Mouse (Mus musculus) cerebellum, adult 2 months (tissue): ENCODE results near the gene Trim17. TPM values are rescaled to one million over a fixed set of nuclear protein-coding genes. Genes with fewer than 3 reads are reported as not detected.
"Not testable (repeated sequence)": the region's sequence is repeated elsewhere in the genome, so short reads cannot be mapped to it uniquely, and the experiment has no call there.

ENCODE experiments used
- DNase-seq, 2 experiments: peaks; one replicate each; pipeline ENCODE4 v3.0.0; 2021
- H3K27ac ChIP-seq: fragments of 200-500 bp; 2 replicates; pipeline ENCODE4 v1.5.1; 2012; ENCODE audit warnings: low read length, control low read depth, inconsistent platforms; ENCODE audit not compliant: insufficient read depth
- H3K27me3 ChIP-seq: fragments of 200-500 bp; 2 replicates; pipeline ENCODE4 v1.6.1; 2012; ENCODE audit warnings: inconsistent platforms, mild to moderate bottlenecking, low read length, moderate library complexity; ENCODE audit not compliant: control insufficient read depth, insufficient read depth
- H3K4me1 ChIP-seq: fragments of 200-500 bp; 2 replicates; pipeline ENCODE4 v1.6.1; 2011; ENCODE audit warnings: low read length; ENCODE audit not compliant: control insufficient read depth, insufficient read depth
- H3K4me3 ChIP-seq: fragments of 200-500 bp; replicated peaks from 2 replicates; pipeline ENCODE3; 2011; ENCODE audit warnings: mild to moderate bottlenecking, low read depth, low read length, control low read depth; ENCODE audit not compliant: insufficient read depth
- CTCF ChIP-seq: fragments of 200-500 bp; IDR thresholded peaks from 2 replicates; pipeline ENCODE4 v1.5.1; 2011; ENCODE audit warnings: low read depth, mild to moderate bottlenecking, control low read depth, low read length, moderate library complexity, borderline replicate concordance; ENCODE audit not compliant: insufficient read depth
- POLR2A ChIP-seq: fragments of 200-500 bp; IDR thresholded peaks from 2 replicates; pipeline ENCODE4 v1.6.1; 2011; ENCODE audit warnings: low read length, control low read depth, borderline replicate concordance; ENCODE audit not compliant: insufficient read depth
- WGBS: fragments of 180-500 bp; shearing (Covaris S2); methylation state at CpG from one replicate; pipeline ENCODE4 v1.1.7; 2018; 5-methylcytosine and 5-hydroxymethylcytosine counted together
- polyA plus RNA-seq: library from polyadenylated mRNA; depleted of rRNA; stranded (reverse); fragments of >200 nt; gene quantifications from 2 replicates; pipeline ENCODE4 v1.2.3, GENCODE M21; 2012

The Trim17 gene
- polyA plus RNA-seq, 1 experiment = 3.5 TPM

DNA sequence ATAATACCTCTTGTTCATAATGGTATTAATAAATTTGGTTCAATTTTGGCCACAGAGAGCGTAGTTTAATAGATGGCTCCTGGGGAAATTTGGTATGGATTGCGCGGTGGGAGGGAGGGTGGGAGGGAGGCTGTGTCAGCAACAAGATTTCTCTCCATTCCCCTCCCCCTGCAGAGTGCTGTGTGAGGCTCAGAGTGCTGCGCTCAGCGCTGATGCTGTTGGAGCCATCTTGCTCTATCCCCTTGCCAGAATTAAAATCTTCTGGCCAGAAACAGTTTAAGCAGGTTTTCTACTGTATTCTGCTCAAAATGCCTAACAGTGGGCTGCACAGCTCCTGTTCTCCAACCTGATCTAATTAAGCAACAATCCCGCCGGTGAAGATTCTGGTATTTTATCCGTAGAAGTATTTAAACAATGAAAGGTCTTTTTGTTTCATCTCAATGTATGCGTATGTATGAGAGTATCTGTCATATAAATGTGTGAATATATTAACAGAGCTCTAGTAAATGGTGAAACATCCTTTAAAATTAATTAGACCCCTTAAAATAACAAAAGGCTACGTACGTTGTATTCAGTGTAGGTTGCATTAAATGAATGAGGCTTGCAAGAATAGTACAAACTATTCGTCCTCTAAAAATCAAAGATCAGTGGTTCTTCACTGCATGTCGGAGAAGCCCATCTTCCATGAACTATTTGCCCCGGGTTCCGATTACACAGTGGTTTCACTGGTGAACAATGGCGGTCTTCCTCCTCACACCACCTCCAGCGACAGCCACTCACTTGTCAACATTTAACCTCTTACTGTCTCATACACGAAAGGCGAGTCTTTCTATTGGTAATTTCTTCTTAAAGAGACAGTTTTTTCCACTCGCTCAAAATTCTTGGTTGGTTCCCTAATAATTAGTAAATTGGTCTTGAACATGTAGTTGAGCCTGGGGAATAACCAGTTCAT lies 4.7 kb upstream of the Trim17 start:
- no peak for TF ChIP-seq CTCF
- TF ChIP-seq POLR2A = peak; percentile 73; the same call in 1 of the 2 replicates
- Histone ChIP-seq H3K27ac (peak overlapping the region; percentile 95), H3K4me1 (peaks cover 6% of the 10 kb centered on the region), H3K27me3 (no peaks in the 10 kb centered on the region), H3K4me3 (peak overlapping the region; percentile 91)
- 1% methylated on average over 20 of the region's 20 CpGs for WGBS
- peak; percentile 76 to 87 for DNase-seq

DNA sequence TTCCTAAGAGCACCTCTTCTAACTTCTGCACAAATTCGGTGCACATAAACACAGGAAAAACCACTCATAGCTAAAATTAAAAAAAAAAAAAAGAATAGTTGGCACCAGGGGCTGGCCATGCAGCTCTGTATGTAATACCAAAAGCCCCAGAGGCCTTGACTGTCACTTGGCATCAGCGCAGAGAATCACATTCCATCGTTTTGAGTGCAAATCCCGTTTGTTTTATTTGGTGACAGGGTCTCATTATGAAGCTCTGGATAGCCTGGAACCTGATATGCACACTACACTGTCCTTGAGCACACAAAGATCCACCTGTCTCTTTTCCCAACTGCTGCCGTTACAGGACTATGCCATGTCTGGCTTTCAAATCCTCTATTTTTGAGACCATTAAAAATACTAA lies 3.3 kb upstream of the Trim17 start:
- DNase-seq = no peak
- H3K27ac ChIP-seq = peak overlapping the region; percentile 49; the same call in 1 of the 2 replicates
- TF ChIP-seq CTCF = no peak
- H3K4me1 ChIP-seq = peaks cover 6% of the 10 kb centered on the region
- WGBS = 33% methylated on average over 5 of the region's 5 CpGs
- H3K27me3 ChIP-seq = no peaks in the 10 kb centered on the region
- no peak overlapping the region for H3K4me3 ChIP-seq

DNA sequence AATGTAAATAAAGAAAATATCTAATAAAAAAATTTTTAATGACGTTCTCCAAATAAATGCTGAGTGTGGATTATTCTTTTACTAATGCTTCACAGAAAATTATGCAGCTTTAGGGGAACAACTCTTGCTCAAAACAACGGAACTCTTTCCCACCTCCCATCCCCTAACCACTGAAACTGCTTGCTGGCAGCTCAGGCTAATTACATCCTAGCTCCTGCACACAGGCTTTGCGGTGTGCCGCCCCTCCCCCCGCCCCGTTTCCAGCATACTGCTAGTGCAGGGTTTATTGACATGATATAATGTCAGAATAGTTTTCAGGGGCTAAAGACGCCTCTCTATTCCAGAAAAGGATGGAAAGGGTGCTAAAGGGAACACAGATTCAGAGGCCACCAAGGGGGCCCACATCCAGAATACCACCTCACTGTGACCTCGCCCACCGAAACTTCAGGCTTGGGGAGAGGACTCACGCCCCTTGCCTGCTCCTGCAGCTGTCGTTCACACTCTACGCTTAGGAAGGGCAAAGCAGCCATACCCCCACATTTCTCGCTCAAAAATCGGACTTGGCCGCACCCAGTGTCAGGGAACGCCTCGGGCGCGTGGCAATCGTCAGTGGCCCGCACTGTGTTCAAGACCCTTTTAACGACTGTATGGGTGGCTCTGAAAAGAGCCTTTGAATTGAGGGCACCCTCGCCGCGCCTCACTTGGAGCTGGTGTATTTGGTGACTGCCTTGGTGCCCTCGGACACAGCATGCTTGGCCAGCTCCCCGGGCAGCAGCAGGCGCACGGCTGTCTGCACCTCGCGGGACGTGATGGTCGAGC lies 925 bp upstream of the Trim17 start:
- WGBS = under 1% methylated on average over 33 of the region's 33 CpGs
- TF ChIP-seq CTCF (no peak), POLR2A (no peak)
- DNase-seq = peak in 1 of 2 experiments; percentile 45
- Histone ChIP-seq H3K4me1 (peaks cover 12% of the 10 kb centered on the region; the same call in 1 of the 2 replicates), H3K27me3 (no peaks in the 10 kb centered on the region), H3K27ac (peak overlapping the region; percentile 99), H3K4me3 (peak overlapping the region; percentile 76)

DNA sequence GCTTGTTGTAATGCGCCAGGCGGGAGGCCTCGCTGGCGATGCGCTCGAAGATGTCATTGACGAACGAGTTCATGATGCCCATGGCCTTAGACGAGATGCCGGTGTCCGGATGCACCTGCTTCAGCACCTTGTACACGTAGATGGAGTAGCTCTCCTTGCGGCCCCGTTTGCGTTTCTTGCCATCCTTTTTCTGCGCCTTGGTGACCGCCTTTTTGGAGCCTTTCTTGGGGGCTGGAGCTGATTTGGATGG lies 390 bp upstream of the Trim17 start:
- peak overlapping the region; percentile 72 for H3K4me3 ChIP-seq
- 0% methylated on average over 17 of the region's 17 CpGs for WGBS
- not testable (repeated sequence) for DNase-seq, H3K27me3 ChIP-seq
- H3K4me1 ChIP-seq = peaks cover 12% of the 10 kb centered on the region; the same call in 1 of the 2 replicates
- peak overlapping the region; percentile 99 for H3K27ac ChIP-seq

DNA sequence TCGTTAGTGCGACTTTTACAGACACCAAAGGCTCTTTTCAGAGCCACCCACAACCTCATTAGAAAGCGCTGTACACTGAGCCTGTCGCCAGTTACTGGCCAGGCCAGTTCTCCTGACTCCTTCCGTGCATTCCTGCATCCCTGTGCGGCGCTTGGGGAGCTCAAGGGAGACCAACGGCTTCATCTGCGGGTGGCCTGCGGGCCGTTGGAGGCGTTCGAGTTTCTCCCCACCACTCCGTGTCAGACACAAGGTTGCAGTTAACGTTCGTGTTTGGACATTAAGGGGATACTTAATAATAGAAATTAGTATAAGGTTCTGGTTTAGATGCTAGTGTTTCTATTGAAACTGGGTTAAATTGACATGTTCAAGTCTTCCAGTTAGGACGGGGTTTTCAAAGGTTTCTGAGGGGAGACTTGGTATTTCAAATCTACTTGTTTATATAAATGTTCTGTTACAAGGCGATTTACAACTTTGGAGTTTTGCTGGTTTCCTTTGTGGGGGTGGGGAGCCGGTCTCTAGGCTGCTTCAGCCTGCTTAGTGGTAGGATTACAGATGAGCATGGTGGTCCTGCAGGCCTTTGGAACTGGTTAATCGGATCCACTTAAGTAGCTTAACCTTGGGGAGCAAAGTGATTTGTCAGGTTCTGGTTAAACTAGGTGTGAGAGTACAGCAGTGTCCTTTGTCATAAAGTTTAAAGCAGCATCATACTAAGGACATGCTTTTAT lies 820 bp downstream of the Trim17 start:
- H3K4me3 ChIP-seq = peak overlapping the region; percentile 92
- H3K4me1 ChIP-seq = peaks cover 12% of the 10 kb centered on the region; the same call in 1 of the 2 replicates
- H3K27ac ChIP-seq = peak overlapping the region; percentile 77
- TF ChIP-seq CTCF (no peak), POLR2A (no peak)
- under 1% methylated on average over 20 of the region's 20 CpGs for whole genome bisulfite sequencing
- no peaks in the 10 kb centered on the region for H3K27me3 ChIP-seq
- peak in 1 of 2 experiments; percentile 30 for DNase-seq

DNA sequence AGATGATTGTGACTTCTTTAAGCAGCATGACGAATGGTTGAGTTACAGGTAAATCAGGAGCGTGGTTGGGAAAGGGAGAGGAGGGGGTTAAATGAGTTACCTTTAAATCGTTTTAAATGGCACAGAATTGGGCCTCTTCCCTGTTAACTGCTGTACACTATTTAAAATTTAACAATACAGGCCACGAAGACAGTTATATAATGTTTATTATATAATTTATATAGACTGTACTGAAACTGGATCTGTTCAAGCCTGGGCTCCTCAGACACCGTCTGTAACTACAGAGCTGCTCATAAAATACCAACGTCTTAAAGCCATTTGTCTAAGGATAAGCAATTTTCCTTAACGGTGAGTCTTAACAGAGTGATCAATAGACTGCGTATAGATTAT lies 1.4 kb downstream of the Trim17 start:
- WGBS = 6% methylated on average over 8 of the region's 8 CpGs

DNA sequence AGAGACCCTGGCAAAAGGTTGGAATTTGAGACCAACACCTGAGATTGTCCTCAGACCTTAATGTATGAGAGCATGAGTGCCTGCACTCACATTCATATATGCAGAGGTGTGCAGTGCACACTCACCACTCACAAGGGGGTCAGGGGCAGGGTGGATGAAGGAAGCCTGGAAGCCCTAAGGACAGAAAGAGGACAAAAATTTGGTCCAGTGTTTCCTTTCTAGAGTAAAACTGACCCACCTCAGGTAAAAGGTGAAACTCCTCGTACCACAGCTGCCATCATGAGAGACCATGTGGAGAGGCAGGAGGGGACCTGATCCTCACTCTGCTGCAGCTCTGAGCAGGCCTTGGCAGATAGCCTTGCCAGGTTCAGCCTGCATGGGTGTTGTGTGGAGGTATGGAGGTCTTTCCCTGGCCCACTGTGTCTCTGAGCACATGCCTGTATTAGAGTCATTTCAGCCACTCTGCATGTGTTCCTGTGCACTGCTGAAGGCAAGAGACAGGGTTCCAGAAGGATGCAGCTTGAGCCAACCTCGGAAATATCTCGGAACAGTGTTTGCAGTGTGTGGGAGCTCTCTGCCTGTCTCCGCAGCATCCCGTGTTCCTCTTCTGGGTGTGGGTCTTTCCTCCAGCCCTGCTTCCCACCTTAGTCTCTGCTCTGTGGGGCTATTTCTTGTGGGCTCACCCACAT lies 2.9 kb downstream of the Trim17 start:
- Histone ChIP-seq H3K4me1 (peaks cover 9% of the 10 kb centered on the region; the same call in 1 of the 2 replicates), H3K27ac (peak overlapping the region; percentile 85), H3K4me3 (peak overlapping the region; percentile 92), H3K27me3 (no peaks in the 10 kb centered on the region)
- WGBS = 4% methylated on average over 5 of the region's 5 CpGs
- peak; percentile 47 to 53 for DNase-seq
- no peak for TF ChIP-seq CTCF
- no peak for TF ChIP-seq POLR2A

More for the DNA sequence above, 1.4 kb downstream of the Trim17 start:
- H3K27ac ChIP-seq = peak overlapping the region; percentile 42; the same call in 1 of the 2 replicates
- DNase-seq = no peak
- no peaks in the 10 kb centered on the region for H3K27me3 ChIP-seq
- H3K4me3 ChIP-seq = peak overlapping the region; percentile 92
- H3K4me1 ChIP-seq = peaks cover 12% of the 10 kb centered on the region; the same call in 1 of the 2 replicates
- TF ChIP-seq POLR2A (no peak), CTCF (no peak)
